Mouse (Mus musculus) layer of hippocampus, adult 9-11 months (tissue): ENCODE results near the gene Ncapd2.

Experiments
- DNase-seq: peaks from one replicate; pipeline ENCODE4 v3.0.0; 2022

Gene Ncapd2

DNA sequence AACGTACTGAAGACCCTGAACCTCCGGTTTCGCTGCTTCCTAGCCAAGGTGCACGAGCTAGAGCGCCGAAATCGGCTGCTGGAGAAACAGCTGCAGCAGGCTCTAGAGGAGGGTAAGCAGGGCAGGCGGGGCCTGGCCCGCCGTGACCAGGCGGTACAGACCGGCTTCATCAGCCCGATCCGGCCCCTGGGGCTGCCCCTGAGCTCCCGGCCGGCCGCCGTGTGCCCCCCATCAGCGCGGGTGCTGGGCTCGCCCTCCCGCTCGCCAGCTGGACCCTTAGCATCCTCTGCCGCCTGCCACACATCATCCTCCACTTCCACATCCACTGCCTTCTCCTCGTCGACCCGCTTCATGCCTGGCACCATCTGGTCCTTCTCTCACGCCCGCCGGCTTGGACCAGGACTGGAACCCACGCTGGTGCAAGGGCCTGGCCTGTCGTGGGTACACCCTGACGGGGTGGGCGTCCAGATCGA lies 46.0 kb downstream of the Ncapd2 start:
- DNase-seq: no peak

GRCm38 (mm10) chr6:125145001-125145400 lies 46.5 kb downstream of the Ncapd2 start, which contains the start of gene Iffo1:
Gene Iffo1, plus strand, starts transcription at chr6:125145241.
- DNase-seq: peak; percentile 96

DNA sequence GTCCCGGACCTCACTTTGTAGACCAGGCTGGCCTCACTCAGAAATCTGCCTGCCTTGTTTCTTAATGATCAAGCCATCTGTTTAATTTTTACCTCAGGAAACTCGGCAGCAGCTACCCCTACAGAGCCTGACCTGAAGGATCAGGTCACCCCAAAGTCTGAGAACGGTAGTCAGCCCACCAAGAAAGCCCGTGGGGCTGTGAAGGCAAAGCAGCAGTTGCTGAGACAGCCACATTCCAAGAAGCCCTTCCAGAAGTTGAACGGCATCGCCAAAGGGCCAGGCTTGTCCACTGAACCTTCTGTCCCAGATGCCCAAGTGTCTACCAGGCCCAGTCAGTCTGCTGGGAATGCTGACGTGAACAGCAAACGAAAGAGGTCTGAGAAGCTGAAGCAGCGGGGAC lies 47.6 kb downstream of the Ncapd2 start:
- DNase-seq: no peak

DNA sequence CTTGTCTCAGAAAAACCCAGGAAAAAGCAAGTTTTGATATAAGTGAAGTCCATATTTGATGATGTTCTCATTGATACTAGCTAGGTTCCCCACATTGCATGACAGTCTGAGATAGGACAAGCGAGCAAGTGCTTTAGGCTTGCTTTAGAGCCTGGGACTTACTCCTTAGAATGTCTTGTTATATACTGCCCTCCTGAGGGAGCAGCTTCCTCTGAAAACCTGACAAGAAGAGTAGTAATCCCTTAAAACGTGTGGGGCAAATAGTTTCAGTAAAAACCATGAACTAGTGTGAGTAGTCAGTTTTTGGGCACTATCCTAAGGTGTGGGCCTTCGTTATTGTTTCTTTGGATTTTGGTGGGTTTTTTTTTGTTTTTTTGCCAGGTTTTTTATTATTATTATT lies 48.4 kb downstream of the Ncapd2 start:
- DNase-seq: no peak

GRCm38 (mm10) chr6:125142436-125142835 lies 49.1 kb downstream of the Ncapd2 start:
- no peak for DNase-seq

- DNase-seq: no peak
Measured at GRCm38 (mm10) chr6:125139747-125140146, 51.8 kb downstream of the Ncapd2 start.

- DNase-seq: peak; percentile 77
Measured at GRCm38 (mm10) chr6:125137002-125137671, 54.4 kb downstream of the Ncapd2 start.

DNA sequence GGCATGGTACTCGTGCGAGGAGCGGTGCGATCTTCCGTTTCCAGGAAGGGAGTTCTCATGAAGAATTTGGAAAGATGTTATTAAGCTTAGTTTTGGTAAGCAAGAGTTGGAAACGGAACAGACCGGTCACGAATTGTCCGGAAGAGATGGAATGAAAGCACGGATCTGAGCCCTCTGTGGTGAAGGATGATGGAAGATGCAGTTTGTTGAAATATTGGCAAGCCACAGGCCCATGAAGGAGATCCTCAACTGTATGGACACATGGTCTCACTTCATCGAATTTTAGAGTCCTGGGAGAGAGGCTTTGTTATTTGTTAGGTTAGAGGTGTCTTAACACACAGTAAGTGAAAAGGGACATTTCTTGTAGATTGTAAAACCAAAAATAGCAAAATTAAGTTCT lies 59.0 kb downstream of the Ncapd2 start:
- DNase-seq: no peak

DNA sequence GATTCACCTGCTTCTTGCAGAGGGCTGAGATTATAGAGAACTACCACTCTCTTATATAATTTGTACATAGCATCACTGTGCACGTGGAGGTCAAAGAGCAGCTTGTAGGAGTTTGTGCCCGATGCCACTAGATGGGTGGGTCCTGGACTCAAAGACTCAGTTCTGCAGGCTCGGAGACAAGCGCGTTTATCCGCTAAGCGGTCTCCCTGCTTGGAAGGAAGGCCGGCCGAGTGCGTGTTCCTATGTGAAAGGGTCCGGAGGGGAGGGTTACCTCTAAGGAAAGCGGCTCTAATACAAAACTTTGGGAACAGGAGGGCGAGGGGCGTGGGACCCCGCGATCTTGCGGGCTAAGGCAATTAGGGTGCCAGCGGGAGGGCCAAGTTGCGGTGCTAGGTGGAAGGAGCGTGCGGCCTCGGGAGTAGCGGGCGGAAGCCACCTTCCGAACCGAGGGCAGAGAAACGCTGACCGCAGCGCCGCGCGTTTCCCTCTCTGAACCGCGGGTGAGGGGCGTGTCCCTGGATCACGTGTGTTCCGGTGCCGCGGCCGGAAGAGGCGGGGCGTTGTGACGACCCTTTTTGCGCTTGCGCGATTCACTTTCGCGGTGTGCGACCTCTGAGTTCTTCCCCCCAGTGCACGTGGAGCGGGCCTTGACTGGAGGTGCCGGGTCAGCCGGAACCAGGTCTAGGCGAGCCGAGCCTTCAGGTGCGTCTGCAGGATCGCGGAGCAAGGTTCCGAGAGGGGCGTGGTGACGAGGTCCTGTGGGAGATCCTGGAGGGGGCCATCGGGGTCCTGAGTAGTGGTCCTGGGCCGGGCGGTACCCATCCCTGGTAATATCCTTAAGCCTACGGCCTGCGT lies 60.0 kb downstream of the Ncapd2 start, which contains the start of gene Nop2:
Gene Nop2 (plus strand): TSS at position 608 of the 855 bp plus-strand sequence.
- DNase-seq: peak; percentile 85

DNA sequence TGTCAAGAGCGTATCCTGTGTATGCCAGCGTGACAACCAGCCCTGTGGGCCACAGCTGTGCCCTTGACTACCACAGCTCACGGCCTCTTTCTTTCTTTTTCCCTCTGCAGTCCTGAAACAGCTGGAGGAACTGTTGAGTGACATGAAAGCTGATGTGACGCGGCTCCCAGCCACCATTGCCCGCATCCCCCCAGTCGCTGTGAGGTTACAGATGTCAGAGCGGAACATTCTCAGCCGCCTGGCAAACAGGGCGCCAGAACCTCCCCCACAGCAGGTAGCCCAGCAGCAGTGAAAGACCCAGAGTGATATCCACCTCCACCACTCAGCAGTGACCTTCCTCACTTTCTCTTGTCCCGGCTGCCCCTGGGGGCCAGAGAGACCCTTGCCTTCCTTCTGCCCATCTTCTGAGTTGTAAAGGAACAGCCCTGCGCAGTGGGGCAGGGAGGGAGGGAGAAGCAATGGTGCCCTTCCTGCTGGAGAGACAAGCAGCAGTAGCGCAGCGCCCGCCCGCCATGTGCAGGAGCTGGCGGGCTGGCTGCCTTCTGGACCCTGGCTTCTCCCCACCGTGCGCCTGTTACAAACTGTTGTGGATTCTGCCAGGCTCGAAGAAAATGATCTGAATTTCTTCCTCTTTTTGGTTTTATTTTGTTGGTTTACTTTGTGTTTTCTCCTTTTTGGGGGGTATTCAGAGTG lies 61.6 kb downstream of the Ncapd2 start:
- no peak for DNase-seq

GRCm38 (mm10) chr6:125128724-125129123 lies 62.8 kb downstream of the Ncapd2 start:
- DNase-seq: no peak

- no peak for DNase-seq
Measured at GRCm38 (mm10) chr6:125119387-125119786, 72.1 kb downstream of the Ncapd2 start.
